Mouse (Mus musculus) hindbrain, embryonic 10.5 days (tissue): ENCODE measurements around the gene Spopl. TPM values are rescaled to one million over a fixed set of nuclear protein-coding genes. Genes with fewer than 3 reads are reported as not detected.
"Not testable (repeated sequence)": the region's sequence is repeated elsewhere in the genome, so short reads cannot be mapped to it uniquely, and the experiment has no call there.

Source experiments
- DNase-seq: peaks from one replicate; pipeline ENCODE4 v3.0.0-alpha.2; 2017; ENCODE audit warnings: low spot score
- H3K27ac ChIP-seq: fragments of 300-500 bp; sonication (generic); 2 replicates; pipeline ENCODE4 v1.5.1; 2016; ENCODE audit warnings: mild to moderate bottlenecking, moderate library complexity
- H3K27me3 ChIP-seq: fragments of 300-500 bp; sonication (generic); 2 replicates; pipeline ENCODE4 v1.6.1; 2016; ENCODE audit warnings: mild to moderate bottlenecking; ENCODE audit not compliant: poor library complexity, insufficient read depth, severe bottlenecking
- H3K36me3 ChIP-seq: fragments of 300-500 bp; sonication (generic); 2 replicates; pipeline ENCODE4 v1.6.1; 2016; ENCODE audit warnings: mild to moderate bottlenecking, moderate library complexity
- H3K4me1 ChIP-seq: fragments of 300-500 bp; sonication (generic); replicated peaks from 2 replicates; pipeline ENCODE4 v1.6.1; 2016; ENCODE audit warnings: mild to moderate bottlenecking
- H3K4me3 ChIP-seq: fragments of 300-500 bp; sonication (generic); 2 replicates; pipeline ENCODE4 v1.5.1; 2016; ENCODE audit warnings: mild to moderate bottlenecking, moderate library complexity
- H3K9me3 ChIP-seq: fragments of 300-500 bp; sonication (generic); 2 replicates; pipeline ENCODE4 v1.6.1; 2016; ENCODE audit warnings: mild to moderate bottlenecking, moderate library complexity
- WGBS: fragments of 180-500 bp; shearing (Covaris S2); methylation state at CpG from one replicate; pipeline ENCODE4 v1.1.7; 2016; 5-methylcytosine and 5-hydroxymethylcytosine counted together
- polyA plus RNA-seq: library from polyadenylated mRNA; unstranded; fragments of >200 nt; fragmentation: Nextera tagmentation; extraction: Ambion mirVana; gene quantifications from 2 replicates; pipeline ENCODE4 v1.2.1, GENCODE M21; 2016

Spopl gene
- polyA plus RNA-seq, result 8.0 and 9.0 TPM in 2 replicates

DNA sequence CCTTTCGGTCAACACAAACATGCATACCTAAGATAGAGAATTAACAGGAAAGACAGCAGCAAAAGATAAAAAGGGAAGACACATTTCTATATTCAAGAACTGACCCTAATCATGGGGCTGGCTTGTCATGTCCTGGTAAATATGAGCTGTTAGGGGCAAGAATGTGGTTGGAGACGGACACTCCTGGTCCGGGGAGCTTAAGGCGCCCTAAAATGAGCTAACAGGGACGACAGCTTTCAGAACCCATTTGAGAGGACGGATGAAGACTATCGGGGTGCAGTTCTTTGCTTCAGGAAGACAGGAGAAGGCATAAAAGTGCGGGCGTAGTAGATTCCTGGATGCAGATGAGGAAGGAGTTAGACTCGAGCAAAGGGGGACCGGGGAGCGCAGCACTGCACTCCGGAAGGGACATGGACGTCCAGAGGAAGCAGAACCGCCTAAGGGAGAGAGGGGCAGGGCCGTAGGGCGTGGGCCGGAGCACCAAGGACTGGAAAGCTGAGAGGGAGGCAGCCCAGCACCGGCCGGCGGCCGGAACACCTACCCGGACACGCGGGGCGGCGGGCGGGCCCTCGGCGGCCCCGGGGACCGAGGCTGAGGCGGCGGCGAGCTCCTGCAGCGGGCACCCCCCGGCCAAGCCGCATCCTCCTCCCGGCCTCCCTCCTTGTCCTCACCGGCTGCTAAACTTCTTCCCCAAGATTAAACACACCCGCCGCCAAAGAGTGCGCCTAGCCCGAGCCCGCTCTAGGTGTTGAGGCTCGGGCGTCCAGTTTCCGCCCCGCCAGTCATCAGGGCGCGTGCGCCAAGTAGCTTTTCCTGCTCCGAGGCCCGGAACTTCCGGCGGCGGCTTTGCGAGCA, at the start of gene Spopl:
TSS of gene Spopl (minus strand) at position 805 of the 855 bp plus-strand sequence.
- 3% methylated on average over 58 of the region's 58 CpGs for WGBS
- H3K4me1 ChIP-seq, result peaks cover 13% of the 10 kb centered on the region
- no peaks in the 10 kb centered on the region for H3K9me3 ChIP-seq
- peak within 1 kb of the TSS; percentile 95 for H3K27ac ChIP-seq
- DNase-seq, result peak; percentile 86
- H3K27me3 ChIP-seq, result peaks cover 17% of the 10 kb centered on the region
- 0 out of 2 replicates have a peak, but pooled peaks cover 7% of the 10 kb centered on the region for H3K36me3 ChIP-seq
- peak within 1 kb of the TSS; percentile 97 for H3K4me3 ChIP-seq

DNA sequence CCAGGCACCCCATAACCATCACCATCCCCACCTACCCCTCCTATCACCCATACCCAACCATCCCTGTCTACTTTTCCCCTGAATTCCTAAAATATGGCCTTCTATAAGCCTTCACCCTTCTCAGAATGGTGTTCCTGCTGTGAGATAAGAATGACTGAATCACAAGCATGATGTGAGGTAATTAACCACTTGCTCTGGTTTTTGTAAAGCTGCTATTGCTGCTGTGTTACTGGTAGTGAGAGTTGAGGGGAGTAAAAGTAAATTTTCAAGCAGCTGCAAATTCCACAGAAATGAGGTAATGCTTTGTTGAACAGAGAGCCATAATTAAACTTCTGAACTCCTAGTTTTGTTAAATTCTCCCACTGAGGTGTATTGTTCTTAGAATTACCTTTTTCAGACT, 48.2 kb upstream of the Spopl start:
- Histone ChIP-seq H3K36me3 (no peaks in the 10 kb centered on the region), H3K27ac (no peak overlapping the region), H3K27me3 (no peaks in the 10 kb centered on the region), H3K9me3 (no peaks in the 10 kb centered on the region), H3K4me1 (no peaks in the 10 kb centered on the region), H3K4me3 (no peak overlapping the region)
- no peak for DNase-seq

DNA sequence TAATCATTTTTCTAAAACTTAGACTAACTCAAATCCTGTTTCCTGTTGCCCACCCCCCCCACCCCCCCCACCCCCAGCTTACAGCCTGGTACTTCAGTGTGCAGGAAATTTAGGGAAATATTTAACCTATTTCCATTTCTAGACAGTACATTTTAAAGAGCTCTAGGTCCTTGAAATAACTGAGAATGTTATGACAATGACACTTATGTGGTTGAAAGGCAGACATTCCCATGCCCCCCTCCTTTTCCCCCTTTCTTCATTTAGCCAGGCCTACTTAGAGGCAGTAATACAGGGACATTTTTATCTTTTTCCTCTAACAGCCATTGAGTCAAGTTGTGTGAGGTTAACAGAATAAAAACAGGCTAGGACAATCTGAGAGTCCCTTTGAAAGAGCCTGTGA, 46.1 kb upstream of the Spopl start:
- H3K36me3 ChIP-seq, result no peaks in the 10 kb centered on the region
- H3K4me3 ChIP-seq, result no peak overlapping the region
- no peaks in the 10 kb centered on the region for H3K9me3 ChIP-seq
- DNase-seq, result no peak
- H3K4me1 ChIP-seq, result no peaks in the 10 kb centered on the region
- H3K27me3 ChIP-seq, result no peaks in the 10 kb centered on the region
- H3K27ac ChIP-seq, result no peak overlapping the region

DNA sequence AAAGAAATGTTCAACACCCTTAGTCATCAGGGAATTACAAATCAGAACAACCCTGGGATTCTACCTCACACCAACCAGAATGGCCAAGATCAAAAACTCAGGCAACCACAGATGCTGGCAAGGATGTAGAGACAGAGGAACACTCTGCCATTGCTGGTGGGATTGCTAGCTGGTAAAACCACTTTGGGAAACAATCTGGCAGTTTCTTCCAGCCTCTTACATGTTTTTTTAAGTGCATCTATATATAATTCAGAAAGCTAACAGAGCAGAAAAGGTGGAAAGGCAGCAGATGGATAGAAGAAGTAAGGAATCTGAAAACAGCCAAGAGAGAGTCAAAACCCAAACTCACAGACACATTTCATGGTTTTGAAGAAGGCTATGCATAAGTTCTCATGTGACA, 33.5 kb upstream of the Spopl start:
- Histone ChIP-seq H3K9me3 (no peaks in the 10 kb centered on the region), H3K27ac (no peak overlapping the region), H3K27me3 (no peaks in the 10 kb centered on the region), H3K4me3 (no peak overlapping the region), H3K36me3 (no peaks in the 10 kb centered on the region), H3K4me1 (no peaks in the 10 kb centered on the region)
- no peak for DNase-seq

DNA sequence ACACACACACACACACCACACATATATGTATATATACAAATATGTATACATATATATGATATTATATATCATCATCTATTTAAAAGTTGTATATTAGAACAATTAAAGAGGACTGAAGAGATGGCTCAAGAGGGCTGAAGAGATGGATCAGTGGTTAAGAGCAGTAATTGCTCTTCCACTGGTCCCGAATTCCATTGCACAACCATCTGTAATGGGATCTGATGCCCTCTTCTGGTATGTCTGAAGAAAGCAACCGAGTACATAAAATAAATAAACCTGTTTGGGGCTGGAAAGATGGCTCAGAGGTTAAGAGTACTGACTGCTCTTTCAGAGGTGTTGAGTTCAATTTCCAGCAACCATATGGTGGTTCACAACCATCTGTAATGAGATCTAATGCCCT, 16.9 kb upstream of the Spopl start:
- H3K36me3 ChIP-seq, result no peaks in the 10 kb centered on the region
- no peaks in the 10 kb centered on the region for H3K4me1 ChIP-seq
- H3K9me3 ChIP-seq, result no peaks in the 10 kb centered on the region
- no peak for DNase-seq
- H3K27ac ChIP-seq, result no peak overlapping the region
- H3K4me3 ChIP-seq, result no peak overlapping the region
- no peaks in the 10 kb centered on the region for H3K27me3 ChIP-seq
- WGBS, result 45% methylated on average over 2 of the region's 2 CpGs

DNA sequence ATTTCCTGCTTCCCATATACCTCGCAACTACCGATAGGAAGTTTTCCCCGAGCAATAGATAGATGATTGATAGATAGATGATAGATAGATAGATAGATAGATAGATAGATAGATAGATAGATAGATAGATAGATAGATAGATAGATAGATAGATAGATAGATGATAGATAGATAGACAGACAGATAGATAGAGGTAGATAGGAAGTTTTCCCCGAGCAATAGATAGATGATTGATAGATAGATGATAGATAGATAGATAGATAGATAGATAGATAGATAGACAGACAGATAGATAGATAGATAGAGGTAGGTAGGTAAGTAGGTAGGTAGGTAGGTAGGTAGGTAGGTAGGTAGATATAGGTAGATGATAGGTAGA, 239 bp upstream of the Spopl start:
- DNase-seq, H3K36me3 ChIP-seq, H3K9me3 ChIP-seq: not testable (repeated sequence)
- 25% methylated on average over 4 of the region's 4 CpGs for WGBS
- H3K4me1 ChIP-seq, result peaks cover 13% of the 10 kb centered on the region
- peak overlapping the region; percentile 97 for H3K4me3 ChIP-seq
- peak overlapping the region; percentile 95 for H3K27ac ChIP-seq
- peaks cover 17% of the 10 kb centered on the region for H3K27me3 ChIP-seq

DNA sequence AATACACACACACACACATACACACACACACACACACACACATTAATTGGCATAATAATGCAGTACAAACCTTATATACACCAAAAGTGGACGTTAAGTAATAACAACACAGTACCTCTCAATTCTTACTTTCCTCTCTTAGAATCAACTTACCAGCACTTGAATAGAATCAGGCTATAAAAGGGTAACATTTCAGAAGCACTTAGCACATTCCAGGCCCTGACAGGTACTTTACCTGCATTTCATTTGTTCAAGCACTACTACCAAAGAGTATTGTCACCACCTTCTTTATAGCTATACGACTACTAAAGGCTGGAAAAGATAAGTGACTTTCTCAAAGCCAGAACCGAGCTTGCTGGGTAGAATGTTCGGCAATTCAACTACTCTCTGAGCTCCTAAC, 1.3 kb downstream of the Spopl start:
- Histone ChIP-seq H3K27me3 (peaks cover 17% of the 10 kb centered on the region), H3K36me3 (0 out of 2 replicates have a peak, but pooled peaks cover 7% of the 10 kb centered on the region), H3K9me3 (no peaks in the 10 kb centered on the region), H3K4me3 (peak overlapping the region; percentile 97), H3K4me1 (peaks cover 13% of the 10 kb centered on the region), H3K27ac (no peak overlapping the region)
- no peak for DNase-seq
- 90% methylated on average over 4 of the region's 4 CpGs for WGBS

DNA sequence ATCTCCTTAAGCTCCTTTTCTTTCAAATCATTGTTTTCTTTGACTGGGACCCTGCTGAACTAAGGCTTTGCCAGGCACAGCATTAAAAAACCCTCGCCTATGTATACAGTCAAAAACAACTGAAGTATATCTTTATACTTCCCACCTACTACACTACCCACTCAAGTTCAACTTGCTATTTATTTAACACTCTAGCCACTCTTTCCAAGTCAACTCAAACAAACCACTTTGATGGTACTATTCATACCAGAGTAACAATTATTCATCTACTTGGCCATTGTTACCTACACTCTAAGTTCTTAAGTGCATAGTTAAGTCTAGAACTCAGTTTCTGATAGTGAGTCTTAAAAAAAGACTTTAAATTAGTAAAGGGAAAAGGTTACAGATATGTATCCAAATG, 3.1 kb downstream of the Spopl start:
- DNase-seq, result no peak
- no peak overlapping the region for H3K27ac ChIP-seq
- H3K27me3 ChIP-seq, result peaks cover 8% of the 10 kb centered on the region
- H3K36me3 ChIP-seq, result 0 out of 2 replicates have a peak, but pooled peaks cover 7% of the 10 kb centered on the region
- no peaks in the 10 kb centered on the region for H3K9me3 ChIP-seq
- H3K4me1 ChIP-seq, result peaks cover 13% of the 10 kb centered on the region
- 95% methylated on average over 1 of the region's 1 CpGs for WGBS
- H3K4me3 ChIP-seq, result no peak overlapping the region

DNA sequence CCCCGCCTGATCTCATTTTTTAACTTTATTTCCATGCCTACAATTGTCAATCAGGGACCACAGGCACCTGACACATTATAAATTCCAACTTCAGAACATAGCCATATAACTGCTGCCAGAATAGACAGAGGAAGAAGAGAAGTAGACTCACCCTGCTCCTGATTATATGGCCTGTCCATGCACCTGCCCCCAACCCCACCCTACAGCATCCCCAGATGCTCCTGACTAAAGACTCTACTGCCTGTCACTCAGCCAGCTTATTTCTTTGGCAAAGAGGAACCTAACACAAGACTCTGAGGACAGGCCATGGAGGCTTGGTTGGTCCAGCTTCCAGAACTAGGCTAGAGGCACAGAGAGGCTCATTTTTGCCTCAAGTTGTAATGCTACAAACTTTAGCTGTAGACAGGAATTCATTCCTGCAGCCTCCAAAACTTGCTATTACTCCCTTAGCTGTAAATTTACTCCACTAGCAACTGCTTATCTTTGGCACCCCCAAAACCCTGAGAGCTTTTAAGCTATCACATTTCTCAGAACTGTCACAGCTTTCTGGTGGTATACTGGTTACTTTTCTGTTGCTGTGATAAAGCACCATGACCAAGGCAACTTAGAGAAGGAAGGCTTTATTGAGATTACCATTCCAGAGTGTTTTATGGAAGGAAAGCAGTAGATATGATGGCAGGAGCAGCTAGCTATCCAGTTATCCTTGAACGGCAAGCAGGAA, 6.7 kb downstream of the Spopl start:
- Histone ChIP-seq H3K9me3 (peaks cover 9% of the 10 kb centered on the region; the same call in 1 of the 2 replicates), H3K27ac (no peak overlapping the region), H3K27me3 (no peaks in the 10 kb centered on the region), H3K4me1 (peaks cover 2% of the 10 kb centered on the region; the same call in 1 of the 2 replicates), H3K4me3 (no peak overlapping the region), H3K36me3 (peaks cover 11% of the 10 kb centered on the region; the same call in 1 of the 2 replicates)
- 94% methylated on average over 2 of the region's 2 CpGs for WGBS
- no peak for DNase-seq

DNA sequence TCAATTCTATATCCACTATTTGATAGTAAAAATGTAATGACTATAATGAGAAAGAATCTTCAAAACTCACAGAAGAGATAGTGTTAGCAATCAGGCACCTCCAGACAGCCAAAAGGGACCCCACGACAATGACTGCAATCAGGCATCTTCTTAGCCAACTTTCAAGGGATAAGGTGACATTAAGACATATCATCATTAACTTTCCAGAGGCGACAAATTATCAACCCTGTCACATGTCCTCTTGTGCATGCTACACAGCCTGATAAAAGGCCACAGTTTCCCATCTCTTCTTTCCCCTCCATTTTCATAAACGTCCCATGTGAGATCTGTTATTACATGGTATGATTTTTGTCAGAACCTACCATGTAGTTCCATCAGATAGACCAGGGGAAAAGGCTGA, 9.0 kb downstream of the Spopl start:
- no peaks in the 10 kb centered on the region for H3K27me3 ChIP-seq
- H3K9me3 ChIP-seq, result peaks cover 9% of the 10 kb centered on the region; the same call in 1 of the 2 replicates
- H3K4me1 ChIP-seq, result no peaks in the 10 kb centered on the region
- 92% methylated on average over 3 of the region's 3 CpGs for WGBS
- H3K36me3 ChIP-seq, result peaks cover 5% of the 10 kb centered on the region; the same call in 1 of the 2 replicates
- H3K27ac ChIP-seq, result no peak overlapping the region
- H3K4me3 ChIP-seq, result no peak overlapping the region
- no peak for DNase-seq

DNA sequence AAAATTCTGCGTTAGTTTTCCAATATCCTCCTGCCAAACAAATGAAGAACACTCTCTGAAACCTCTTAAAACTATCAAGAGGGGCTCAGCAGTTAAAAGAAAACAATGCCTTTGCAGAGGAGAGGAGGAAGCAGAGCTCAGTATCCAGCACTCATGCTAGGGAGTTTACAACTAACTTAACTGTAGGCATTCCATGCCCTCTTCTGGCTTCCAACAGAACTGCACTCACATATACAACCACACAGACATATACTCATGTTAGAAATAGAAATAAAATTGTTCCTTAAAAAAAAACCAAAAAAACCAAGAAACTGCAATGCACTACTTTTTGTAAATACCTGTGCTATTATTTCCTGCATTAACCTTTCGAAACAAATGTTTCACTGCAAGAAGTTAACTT, 12.7 kb downstream of the Spopl start:
- 87% methylated on average over 2 of the region's 2 CpGs for WGBS
- DNase-seq, result no peak
- Histone ChIP-seq H3K36me3 (peaks cover 5% of the 10 kb centered on the region; the same call in 1 of the 2 replicates), H3K4me3 (no peak overlapping the region), H3K27ac (no peak overlapping the region), H3K4me1 (no peaks in the 10 kb centered on the region), H3K9me3 (peaks cover 9% of the 10 kb centered on the region; the same call in 1 of the 2 replicates), H3K27me3 (no peaks in the 10 kb centered on the region)

DNA sequence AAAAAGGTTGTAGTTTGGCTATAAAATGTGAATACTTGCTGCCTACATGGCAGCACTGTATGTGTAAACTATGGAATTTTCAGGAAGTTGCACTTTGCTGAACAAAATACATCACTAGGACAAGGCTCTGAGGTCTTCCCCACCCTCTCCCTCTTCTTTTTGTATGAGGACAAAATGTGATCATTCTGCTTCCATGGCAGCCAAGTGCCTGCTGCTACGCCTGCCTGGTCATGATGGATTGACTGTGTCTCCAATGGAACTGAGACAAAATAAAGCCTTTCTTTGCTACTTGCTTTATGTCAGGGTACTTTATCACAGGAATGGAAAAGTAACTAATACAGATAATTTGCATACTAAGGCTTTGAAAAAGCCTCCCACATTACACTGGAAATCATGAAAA, 20.7 kb downstream of the Spopl start:
- WGBS, result 57% methylated on average over 1 of the region's 1 CpGs
- Histone ChIP-seq H3K27ac (no peak overlapping the region), H3K9me3 (no peaks in the 10 kb centered on the region), H3K36me3 (no peaks in the 10 kb centered on the region), H3K27me3 (no peaks in the 10 kb centered on the region), H3K4me3 (no peak overlapping the region), H3K4me1 (no peaks in the 10 kb centered on the region)
- DNase-seq, result no peak

DNA sequence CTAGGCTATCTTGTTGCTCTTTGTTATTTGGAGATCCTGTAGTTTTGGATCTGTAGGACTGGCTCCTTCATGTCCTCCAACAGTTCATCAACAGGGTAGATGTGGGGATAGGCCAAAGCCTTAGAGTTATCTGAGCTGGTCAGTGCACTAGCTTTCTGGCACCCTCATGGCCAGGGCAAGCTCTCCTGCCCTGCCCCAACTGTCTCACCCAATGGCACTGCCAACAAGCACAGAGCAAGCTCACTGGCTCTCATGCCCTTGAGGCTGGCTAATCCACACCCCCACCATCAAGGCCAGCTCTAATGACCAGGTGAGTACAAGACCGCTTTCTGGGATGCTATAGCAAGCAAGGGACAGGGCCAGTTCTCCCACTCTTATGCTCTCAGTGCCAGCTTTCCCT, 24.7 kb downstream of the Spopl start:
- no peak overlapping the region for H3K27ac ChIP-seq
- H3K4me3 ChIP-seq, result no peak overlapping the region
- DNase-seq, result no peak
- H3K36me3 ChIP-seq, result no peaks in the 10 kb centered on the region
- no peaks in the 10 kb centered on the region for H3K9me3 ChIP-seq
- no peaks in the 10 kb centered on the region for H3K4me1 ChIP-seq
- 100% methylated on average over 1 of the region's 1 CpGs for WGBS
- no peaks in the 10 kb centered on the region for H3K27me3 ChIP-seq
